In genomic region chr1:139465936-139466335, GRCm38 (mm10) we compare ENCODE assay signal across 27 mouse cellular contexts. TPM values are rescaled to one million over a fixed set of nuclear protein-coding genes. Genes with fewer than 3 reads are reported as not detected.
DNase-seq lines count a peak whose midpoint lies in the region; ATAC-seq lines count a peak whose summit lies in the region.
"Had no signal": no experiment of that assay in that cellular context is flagged by ENCODE, and none has a peak within 500 bp of the region (broad histone marks: within the 10 kb centered on the region; RNA-seq: fewer than 3 reads in every experiment).

No protein-coding gene starts in this region.

- no peak overlapping the region for H3K27ac ChIP-seq in forebrain, embryonic 11.5 days (ENCODE audit: low read depth, low read length)
- H3K27ac ChIP-seq in forebrain, embryonic 10.5 days, result no peak overlapping the region
- peak overlapping the region; percentile 48; the same call in 1 of the 2 replicates for H3K27ac ChIP-seq in liver, embryonic 12.5 days
- no peak overlapping the region for H3K27ac ChIP-seq in forebrain, embryonic 13.5 days
- H3K27ac ChIP-seq: embryonic facial prominence, embryonic 12.5 days; hindbrain, embryonic 13.5 days; layer of hippocampus, adult 2 months; midbrain, embryonic 15.5 days had no signal

- H3K4me2 ChIP-seq in forebrain, embryonic 11.5 days (ENCODE audit: low read depth, low read length, severe bottlenecking), result no peak overlapping the region
- peak overlapping the region; percentile 49 for H3K4me2 ChIP-seq in liver, embryonic 12.5 days
- H3K4me2 ChIP-seq in forebrain, embryonic 13.5 days, result no peak overlapping the region
- H3K4me2 ChIP-seq: embryonic facial prominence, embryonic 12.5 days; heart, embryonic 11.5 days; hindbrain, embryonic 13.5 days; midbrain, embryonic 15.5 days had no signal

- no peak overlapping the region for H3K4me3 ChIP-seq in forebrain, embryonic 11.5 days (ENCODE audit: low read depth, low read length)
- H3K4me3 ChIP-seq in forebrain, embryonic 10.5 days, result no peak overlapping the region
- no peak overlapping the region for H3K4me3 ChIP-seq in liver, embryonic 12.5 days
- no peak overlapping the region for H3K4me3 ChIP-seq in forebrain, embryonic 13.5 days
- H3K4me3 ChIP-seq: embryonic facial prominence, embryonic 12.5 days; hindbrain, embryonic 13.5 days; layer of hippocampus, adult 2 months; megakaryocyte, embryonic 14.5 days; midbrain, embryonic 15.5 days; myocyte had no signal

- H3K9ac ChIP-seq in forebrain, embryonic 11.5 days (ENCODE audit: low read length), result no peak overlapping the region
- peak overlapping the region; percentile 28 for H3K9ac ChIP-seq in liver, embryonic 12.5 days
- no peak overlapping the region for H3K9ac ChIP-seq in forebrain, embryonic 13.5 days
- H3K9ac ChIP-seq: embryonic facial prominence, embryonic 12.5 days; hindbrain, embryonic 13.5 days; midbrain, embryonic 15.5 days had no signal

- H3K27me3 ChIP-seq in forebrain, embryonic 11.5 days (ENCODE audit: control insufficient read depth, insufficient read depth, low read length), result no peaks in the 10 kb centered on the region
- H3K27me3 ChIP-seq in forebrain, embryonic 10.5 days (ENCODE audit: poor library complexity, severe bottlenecking), result no peaks in the 10 kb centered on the region
- no peaks in the 10 kb centered on the region for H3K27me3 ChIP-seq in liver, embryonic 12.5 days (replicated peaks)
- no peaks in the 10 kb centered on the region for H3K27me3 ChIP-seq in forebrain, embryonic 13.5 days
- H3K27me3 ChIP-seq: embryonic facial prominence, embryonic 12.5 days; hindbrain, embryonic 13.5 days; megakaryocyte, embryonic 14.5 days; midbrain, embryonic 15.5 days had no signal

- H3K36me3 ChIP-seq in forebrain, embryonic 11.5 days (ENCODE audit: control insufficient read depth, insufficient read depth, low read length), result peaks cover 6% of the 10 kb centered on the region; the same call in 1 of the 2 replicates
- peaks cover 96% of the 10 kb centered on the region for H3K36me3 ChIP-seq in forebrain, embryonic 10.5 days (replicated peaks)
- H3K36me3 ChIP-seq in liver, embryonic 12.5 days, result peaks cover 86% of the 10 kb centered on the region
- peaks cover 70% of the 10 kb centered on the region for H3K36me3 ChIP-seq in forebrain, embryonic 13.5 days (ENCODE audit: poor library complexity, severe bottlenecking)
- H3K36me3 ChIP-seq: midbrain, embryonic 15.5 days had no signal

- peak; percentile 21; the same call in 1 of the 2 replicates for ATAC-seq in forebrain, embryonic 11.5 days (replicated peaks; ENCODE audit: low FRiP score)
- ATAC-seq in liver, embryonic 12.5 days, result peak; percentile 94
- ATAC-seq in megakaryocyte-erythroid progenitor cell, adult 5-6 weeks (replicated peaks; ENCODE audit: low FRiP score, low TSS enrichment, poor library complexity, severe bottlenecking), result peak; percentile 99
- no peak for ATAC-seq in forebrain, embryonic 13.5 days
- ATAC-seq: inflammation-experienced regulatory T-cells, adult 6 months; midbrain, embryonic 15.5 days had no signal

- DNase-seq in forebrain, embryonic 11.5 days (ENCODE audit: low spot score), result no peak
- no peak for DNase-seq in forebrain, embryonic 10.5 days (ENCODE audit: extremely low spot score, low spot score)
- peak; percentile 21 for DNase-seq in c-Kit-positive CD71-positive TER-119-negative erythroid progenitor cells, embryonic 14.5 days (ENCODE audit: low read depth)
- no peak for DNase-seq in ovary, adult 18-20 months (ENCODE audit: low spot score)
- DNase-seq: adrenal gland, postnatal 25 days; kidney, adult 2 months; kidney, postnatal 14 days; left cerebral cortex, postnatal 4 days; lung, postnatal 10 days; right cerebral cortex, postnatal 4 days; thymus, postnatal 25 days had no signal

- 94% methylated on average over 11 of the region's 11 CpGs for WGBS in forebrain, embryonic 11.5 days
- WGBS in forebrain, embryonic 10.5 days, result 92% methylated on average over 11 of the region's 11 CpGs
- 53% methylated on average over 11 of the region's 11 CpGs for WGBS in liver, embryonic 12.5 days (ENCODE audit: insufficient replicate concordance)
- WGBS in forebrain, embryonic 13.5 days, result 91% methylated on average over 11 of the region's 11 CpGs

- no peaks in the 10 kb centered on the region for H3K9me3 ChIP-seq in forebrain, embryonic 11.5 days (ENCODE audit: control insufficient read depth, low read length)
- no peaks in the 10 kb centered on the region for H3K9me3 ChIP-seq in forebrain, embryonic 10.5 days
- H3K9me3 ChIP-seq in liver, embryonic 12.5 days (replicated peaks), result no peaks in the 10 kb centered on the region
- H3K9me3 ChIP-seq in forebrain, embryonic 13.5 days (replicated peaks), result no peaks in the 10 kb centered on the region
- H3K9me3 ChIP-seq: embryonic facial prominence, embryonic 12.5 days; hindbrain, embryonic 13.5 days; megakaryocyte, embryonic 14.5 days; midbrain, embryonic 15.5 days had no signal

- no peaks in the 10 kb centered on the region for H3K4me1 ChIP-seq in forebrain, embryonic 11.5 days (replicated peaks; ENCODE audit: control insufficient read depth, insufficient read depth, low read length)
- H3K4me1 ChIP-seq in forebrain, embryonic 10.5 days, result peaks cover 1% of the 10 kb centered on the region
- peaks cover 15% of the 10 kb centered on the region for H3K4me1 ChIP-seq in liver, embryonic 12.5 days
- H3K4me1 ChIP-seq in forebrain, embryonic 13.5 days, result peaks cover 1% of the 10 kb centered on the region; the same call in 1 of the 2 replicates
- H3K4me1 ChIP-seq: embryonic facial prominence, embryonic 12.5 days; hindbrain, embryonic 13.5 days; midbrain, embryonic 15.5 days had no signal

RNA-seq across cellular contexts. Expression of gene Aspm, which starts 11.4 kb away (rescaled TPM):
- 33.1 and 34.3 TPM in 2 replicates for polyA plus RNA-seq in forebrain, embryonic 11.5 days (2014; fragmentation: Nextera tagmentation; extraction: Ambion mirVana)
- polyA plus RNA-seq in forebrain, embryonic 10.5 days (2016; fragmentation: Nextera tagmentation; extraction: Ambion mirVana), result 22.8 and 24.7 TPM in 2 replicates
- 14.8 and 15.2 TPM in 2 replicates for polyA plus RNA-seq in liver, embryonic 12.5 days (2016; fragmentation: Nextera tagmentation; extraction: Ambion mirVana)
- total RNA-seq in megakaryocyte-erythroid progenitor cell, adult 5-6 weeks (2014; fragmentation: Nextera tagmentation), result 26.5 and 32.8 TPM in 2 replicates
- total RNA-seq in megakaryocyte-erythroid progenitor cell, adult 5-6 weeks (2017), result 44.5 and 49.7 TPM in 2 replicates
- polyA plus RNA-seq in forebrain, embryonic 13.5 days (2015; fragmentation: Nextera tagmentation; extraction: Ambion mirVana), result 20.5 and 21.3 TPM in 2 replicates

RNA-seq across cellular contexts. Expression of gene F13b, which starts 35.6 kb away (rescaled TPM):
- not detected in 2 replicates for polyA plus RNA-seq in forebrain, embryonic 11.5 days (2014; fragmentation: Nextera tagmentation; extraction: Ambion mirVana)
- polyA plus RNA-seq in forebrain, embryonic 10.5 days (2016; fragmentation: Nextera tagmentation; extraction: Ambion mirVana), result not detected in 2 replicates
- 3.6 and 3.8 TPM in 2 replicates for polyA plus RNA-seq in liver, embryonic 12.5 days (2016; fragmentation: Nextera tagmentation; extraction: Ambion mirVana)
- total RNA-seq in megakaryocyte-erythroid progenitor cell, adult 5-6 weeks (2014; fragmentation: Nextera tagmentation), result not detected in 2 replicates
- not detected in 2 replicates for total RNA-seq in megakaryocyte-erythroid progenitor cell, adult 5-6 weeks (2017)
- not detected in 2 replicates for polyA plus RNA-seq in forebrain, embryonic 13.5 days (2015; fragmentation: Nextera tagmentation; extraction: Ambion mirVana)
- total RNA-seq: adrenal gland, postnatal 25 days; heart, postnatal 25 days; layer of hippocampus, adult 2 months; left cerebral cortex, adult 18-20 months; left cerebral cortex, postnatal 4 days; neutrophil, adult 5-6 weeks had no signal
- polyA plus RNA-seq: C2C12; embryonic facial prominence, embryonic 12.5 days; gonadal fat pad, adult 2 months; heart, embryonic 11.5 days; hindbrain, embryonic 13.5 days; inflammation-experienced regulatory T-cells, adult 6 months; midbrain, embryonic 15.5 days; myocyte had no signal

RNA-seq across cellular contexts. Expression of gene Zbtb41, which starts 43.8 kb away (rescaled TPM):
- polyA plus RNA-seq in forebrain, embryonic 11.5 days (2014; fragmentation: Nextera tagmentation; extraction: Ambion mirVana), result 18.3 and 21.0 TPM in 2 replicates
- polyA plus RNA-seq in forebrain, embryonic 10.5 days (2016; fragmentation: Nextera tagmentation; extraction: Ambion mirVana), result 10.6 and 12.0 TPM in 2 replicates
- 5.3 and 5.9 TPM in 2 replicates for polyA plus RNA-seq in liver, embryonic 12.5 days (2016; fragmentation: Nextera tagmentation; extraction: Ambion mirVana)
- 12.6 and 13.3 TPM in 2 replicates for total RNA-seq in megakaryocyte-erythroid progenitor cell, adult 5-6 weeks (2014; fragmentation: Nextera tagmentation)
- total RNA-seq in megakaryocyte-erythroid progenitor cell, adult 5-6 weeks (2017), result 14.1 and 30.5 TPM in 2 replicates
- polyA plus RNA-seq in forebrain, embryonic 13.5 days (2015; fragmentation: Nextera tagmentation; extraction: Ambion mirVana), result 13.4 and 15.7 TPM in 2 replicates
